Mouse (Mus musculus): Measurements from ENCODE around the gene Lnpep. TPM values are rescaled to one million over a fixed set of nuclear protein-coding genes. Genes with fewer than 3 reads are reported as not detected.
A peak's percentile ranks its signal among the peaks of the same experiment; 100 is the strongest.
"Not testable (repeated sequence)": the region's sequence is repeated elsewhere in the genome, so short reads cannot be mapped to it uniquely, and the experiment has no call there.

Lnpep gene
- polyA plus RNA-seq, 1 experiment from 2014 or later, result 6.3 TPM

- WGBS, result 77% methylated on average over 4 of the region's 4 CpGs
Observed at GRCm38 (mm10) chr17:17516384-17517016, 108.3 kb downstream of the Lnpep start.

DNA sequence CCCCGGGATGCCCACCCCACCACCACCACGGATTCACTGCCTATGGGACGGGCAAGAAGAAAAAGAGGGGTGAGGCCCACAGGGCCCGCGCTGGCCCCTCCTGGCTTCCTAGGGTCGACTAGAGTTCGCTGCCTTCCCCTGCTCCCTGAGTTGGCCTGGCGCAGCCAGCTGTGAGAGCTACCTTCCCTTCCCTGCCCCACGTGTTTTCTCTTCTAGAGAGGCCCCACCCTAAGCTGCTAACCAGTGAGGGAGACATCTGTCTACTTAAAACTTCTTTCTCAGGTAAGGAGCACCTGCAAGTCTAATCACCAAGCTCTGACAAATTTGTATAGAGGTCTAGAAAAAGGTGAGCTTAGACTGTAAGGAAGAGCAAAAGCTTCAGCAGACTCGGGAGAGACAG is 118.2 kb downstream of the Lnpep start:
- no peaks in the 10 kb centered on the region for H3K27me3 ChIP-seq (ENCODE audit: poor library complexity, severe bottlenecking)
- H3K36me3 ChIP-seq (replicated peaks), result no peaks in the 10 kb centered on the region
- H3K4me1 ChIP-seq, result no peaks in the 10 kb centered on the region
- H3K27ac ChIP-seq, result no peak overlapping the region
- no peak overlapping the region for H3K4me3 ChIP-seq
- no peaks in the 10 kb centered on the region for H3K9me3 ChIP-seq
- 89% methylated on average over 10 of the region's 10 CpGs for WGBS
- no peak for DNase-seq (ENCODE audit: extremely low spot score, low spot score)

More at GRCm38 (mm10) chr17:17516384-17517016, 108.3 kb downstream of the Lnpep start:
- H3K4me3 ChIP-seq, result no peak overlapping the region
- H3K27ac ChIP-seq, result no peak overlapping the region
- H3K27me3 ChIP-seq (ENCODE audit: poor library complexity, severe bottlenecking), result no peaks in the 10 kb centered on the region
- H3K9me3 ChIP-seq, result no peaks in the 10 kb centered on the region
- DNase-seq (ENCODE audit: extremely low spot score, low spot score), result no peak
- no peaks in the 10 kb centered on the region for H3K36me3 ChIP-seq (replicated peaks)
- no peaks in the 10 kb centered on the region for H3K4me1 ChIP-seq

DNA sequence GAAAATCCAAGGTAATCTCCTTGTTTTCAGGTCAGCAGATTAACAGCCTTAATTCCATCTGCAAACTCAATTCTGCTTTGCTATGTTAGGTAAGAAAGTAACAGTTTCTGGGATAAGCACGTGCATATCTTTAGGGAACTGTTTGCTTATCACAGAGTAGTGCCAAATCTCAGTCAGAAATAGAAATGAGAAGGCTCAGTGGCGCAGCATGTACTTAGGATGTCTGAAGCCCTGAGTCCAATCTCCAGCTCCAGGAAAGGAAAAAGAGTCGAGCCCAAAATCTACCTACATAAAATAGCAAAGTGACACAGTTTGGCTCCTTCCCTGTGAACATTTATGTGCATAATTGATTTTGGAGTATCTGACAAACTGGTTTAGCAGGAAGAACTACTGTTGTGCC is 125.6 kb downstream of the Lnpep start:
- no peaks in the 10 kb centered on the region for H3K36me3 ChIP-seq (replicated peaks)
- no peaks in the 10 kb centered on the region for H3K27me3 ChIP-seq (ENCODE audit: poor library complexity, severe bottlenecking)
- WGBS, result 78% methylated on average over 3 of the region's 3 CpGs
- H3K4me1 ChIP-seq, result no peaks in the 10 kb centered on the region
- H3K9me3 ChIP-seq, result no peaks in the 10 kb centered on the region
- no peak overlapping the region for H3K4me3 ChIP-seq
- DNase-seq (ENCODE audit: extremely low spot score, low spot score), result no peak
- no peak overlapping the region for H3K27ac ChIP-seq

GRCm38 (mm10) chr17:17498848-17499247 is 126.0 kb downstream of the Lnpep start:
- H3K4me1 ChIP-seq, result no peaks in the 10 kb centered on the region
- H3K9me3 ChIP-seq, result no peaks in the 10 kb centered on the region
- no peaks in the 10 kb centered on the region for H3K36me3 ChIP-seq (replicated peaks)
- H3K4me3 ChIP-seq, result no peak overlapping the region
- DNase-seq (ENCODE audit: extremely low spot score, low spot score), result no peak
- no peak overlapping the region for H3K27ac ChIP-seq
- H3K27me3 ChIP-seq (ENCODE audit: poor library complexity, severe bottlenecking), result no peaks in the 10 kb centered on the region
- 43% methylated on average over 1 of the region's 1 CpGs for WGBS

DNA sequence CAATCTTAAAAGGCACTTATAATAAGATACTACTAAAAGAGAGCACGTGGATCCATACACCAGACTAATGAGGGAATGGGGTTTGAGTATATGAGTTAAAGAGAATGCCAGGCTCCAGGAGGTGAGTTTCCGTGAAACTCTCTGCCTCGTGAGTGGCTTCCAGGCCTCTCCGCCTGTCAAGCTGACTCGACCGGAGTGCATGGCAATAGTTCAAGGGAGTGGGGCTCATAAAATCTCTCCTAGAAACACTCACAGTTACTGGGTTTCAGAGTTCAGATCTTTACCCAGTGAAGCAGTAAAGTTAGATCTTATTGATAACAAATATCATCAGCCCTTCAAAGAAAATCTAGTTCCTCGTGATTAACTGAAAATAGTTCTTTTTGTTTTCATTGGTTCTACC is 128.1 kb downstream of the Lnpep start:
- no peak overlapping the region for H3K27ac ChIP-seq
- H3K9me3 ChIP-seq, result no peaks in the 10 kb centered on the region
- DNase-seq (ENCODE audit: extremely low spot score, low spot score), result no peak
- H3K4me1 ChIP-seq, result no peaks in the 10 kb centered on the region
- 92% methylated on average over 7 of the region's 7 CpGs for WGBS
- H3K4me3 ChIP-seq, result no peak overlapping the region
- H3K36me3 ChIP-seq (replicated peaks), result no peaks in the 10 kb centered on the region
- no peaks in the 10 kb centered on the region for H3K27me3 ChIP-seq (ENCODE audit: poor library complexity, severe bottlenecking)

- H3K4me1 ChIP-seq; DNase-seq (ENCODE audit: extremely low spot score, low spot score); H3K27ac ChIP-seq; H3K36me3 ChIP-seq (replicated peaks); H3K9me3 ChIP-seq; H3K27me3 ChIP-seq (ENCODE audit: poor library complexity, severe bottlenecking); H3K4me3 ChIP-seq: not testable (repeated sequence)
Observed at GRCm38 (mm10) chr17:17496234-17496633, 128.6 kb downstream of the Lnpep start.

- Histone ChIP-seq H3K4me1 (0 out of 2 replicates have a peak, but pooled peaks cover 4% of the 10 kb centered on the region), H3K27me3 (ENCODE audit: poor library complexity, severe bottlenecking) (no peaks in the 10 kb centered on the region), H3K27ac (peak overlapping the region; percentile 74), H3K4me3 (no peak overlapping the region), H3K9me3 (no peaks in the 10 kb centered on the region), H3K36me3 (replicated peaks) (no peaks in the 10 kb centered on the region)
- WGBS, result 93% methylated on average over 8 of the region's 8 CpGs
- no peak for DNase-seq (ENCODE audit: extremely low spot score, low spot score)
Observed at GRCm38 (mm10) chr17:17492116-17492515, 132.7 kb downstream of the Lnpep start.

DNA sequence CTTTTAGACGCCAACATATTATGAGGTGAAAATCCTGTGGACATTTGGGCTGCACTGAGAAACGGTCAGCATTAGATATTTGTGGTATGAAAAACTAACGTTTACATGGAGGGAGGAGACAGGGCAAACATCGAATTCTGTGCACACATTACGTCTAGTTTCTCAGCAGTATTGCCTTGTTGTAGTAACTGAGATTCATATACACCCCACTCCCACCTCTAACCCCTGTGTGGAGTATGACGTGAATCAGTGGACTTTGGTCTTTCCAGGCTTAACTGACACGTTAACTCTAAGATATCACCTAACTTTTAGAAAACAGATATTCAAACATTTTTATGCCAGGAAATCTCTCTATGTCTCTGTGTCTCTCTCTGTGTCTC is 133.2 kb downstream of the Lnpep start:
- Histone ChIP-seq H3K27ac (peak overlapping the region; percentile 74; the same call in 1 of the 2 replicates), H3K4me1 (peaks cover 4% of the 10 kb centered on the region; the same call in 1 of the 2 replicates), H3K27me3 (ENCODE audit: poor library complexity, severe bottlenecking) (no peaks in the 10 kb centered on the region), H3K36me3 (replicated peaks) (no peaks in the 10 kb centered on the region), H3K4me3 (no peak overlapping the region), H3K9me3 (no peaks in the 10 kb centered on the region)
- no peak for DNase-seq (ENCODE audit: extremely low spot score, low spot score)
- WGBS, result 84% methylated on average over 7 of the region's 7 CpGs

GRCm38 (mm10) chr17:17490820-17491621 is 133.8 kb downstream of the Lnpep start:
- H3K27me3 ChIP-seq (ENCODE audit: poor library complexity, severe bottlenecking), result no peaks in the 10 kb centered on the region
- DNase-seq (ENCODE audit: extremely low spot score, low spot score), result peak; percentile 57
- H3K9me3 ChIP-seq, result no peaks in the 10 kb centered on the region
- peaks cover 10% of the 10 kb centered on the region for H3K4me1 ChIP-seq
- peak overlapping the region; percentile 74; the same call in 1 of the 2 replicates for H3K27ac ChIP-seq
- 48% methylated on average over 14 of the region's 15 CpGs for WGBS
- no peak overlapping the region for H3K4me3 ChIP-seq
- H3K36me3 ChIP-seq (replicated peaks), result no peaks in the 10 kb centered on the region

- no peaks in the 10 kb centered on the region for H3K36me3 ChIP-seq (replicated peaks)
- no peak for DNase-seq (ENCODE audit: extremely low spot score, low spot score)
- no peaks in the 10 kb centered on the region for H3K9me3 ChIP-seq
- no peak overlapping the region for H3K27ac ChIP-seq
- peaks cover 8% of the 10 kb centered on the region for H3K4me1 ChIP-seq
- H3K4me3 ChIP-seq, result no peak overlapping the region
- H3K27me3 ChIP-seq (ENCODE audit: poor library complexity, severe bottlenecking), result no peaks in the 10 kb centered on the region
- 75% methylated on average over 2 of the region's 2 CpGs for WGBS
Observed at GRCm38 (mm10) chr17:17485789-17486188, 139.1 kb downstream of the Lnpep start.

Other genes starting within 250 kb of the Lnpep start
- 104 and 105 TPM in 2 replicates for gene Lix1, start 222.4 kb downstream of the Lnpep start, polyA plus RNA-seq (2016; fragmentation: Nextera tagmentation; extraction: Ambion mirVana)
- gene Vmn2r90, start 78.7 kb upstream of the Lnpep start, polyA plus RNA-seq (2016; fragmentation: Nextera tagmentation; extraction: Ambion mirVana), result not detected in 2 replicates
- gene Spaca6, start 202.1 kb upstream of the Lnpep start, polyA plus RNA-seq (2016; fragmentation: Nextera tagmentation; extraction: Ambion mirVana), result 51.0 and 53.7 TPM in 2 replicates
- gene Has1, start 230.2 kb upstream of the Lnpep start, polyA plus RNA-seq (2016; fragmentation: Nextera tagmentation; extraction: Ambion mirVana), result 1.00 and 1.4 TPM in 2 replicates

Measured in forebrain, embryonic 10.5 days (tissue).